Mouse (Mus musculus): Measurements from ENCODE around the gene Dyrk1a. TPM values are rescaled to one million over a fixed set of nuclear protein-coding genes. Genes with fewer than 3 reads are reported as not detected.

Dyrk1a gene
- polyA plus RNA-seq, 1 experiment: 24.5 TPM

DNA sequence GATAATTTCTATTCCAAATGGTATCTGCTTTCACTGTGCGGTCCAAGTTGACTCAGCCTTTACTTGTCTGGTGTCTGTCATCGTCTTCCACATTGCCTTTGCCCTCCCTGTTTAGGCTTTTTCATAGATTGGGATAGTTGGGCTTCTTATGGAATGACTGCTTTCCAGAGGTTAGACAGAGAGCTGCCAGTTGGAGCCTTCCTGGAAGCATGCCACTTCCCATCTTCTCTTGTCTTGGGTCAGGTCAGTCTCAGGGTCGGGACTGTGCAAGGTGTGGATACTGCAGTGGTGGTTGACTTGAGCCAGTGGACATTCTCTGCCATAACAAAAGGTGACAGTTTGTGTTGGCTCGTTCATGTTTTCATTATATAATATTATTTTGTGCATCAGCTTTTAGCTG, 17.7 kb downstream of the Dyrk1a start:
- no peak for DNase-seq (ENCODE audit: low read depth, low spot score)
- 50% methylated on average over 4 of the region's 4 CpGs for WGBS

DNA sequence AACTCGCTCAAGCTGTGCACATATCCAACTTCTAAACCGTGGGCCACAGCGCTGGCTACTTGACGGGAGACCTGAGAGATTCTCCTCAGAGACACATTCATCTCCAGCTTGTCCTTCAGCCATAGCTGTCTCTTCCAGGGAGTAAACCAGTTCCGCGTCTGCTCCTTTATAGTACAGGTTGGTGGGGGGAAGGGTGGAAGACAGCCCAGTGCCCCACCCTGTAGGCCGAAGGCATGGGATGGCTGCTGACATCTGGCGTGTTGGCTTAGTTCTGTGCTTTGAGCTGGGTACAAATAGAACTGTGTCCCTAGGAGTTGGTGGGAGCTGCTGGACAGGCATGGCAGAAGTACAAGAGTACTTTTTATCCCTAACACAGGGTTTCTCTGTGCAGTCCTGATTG, 18.4 kb downstream of the Dyrk1a start:
- no peak for DNase-seq (ENCODE audit: low read depth, low spot score)
- 26% methylated on average over 8 of the region's 8 CpGs for WGBS

DNA sequence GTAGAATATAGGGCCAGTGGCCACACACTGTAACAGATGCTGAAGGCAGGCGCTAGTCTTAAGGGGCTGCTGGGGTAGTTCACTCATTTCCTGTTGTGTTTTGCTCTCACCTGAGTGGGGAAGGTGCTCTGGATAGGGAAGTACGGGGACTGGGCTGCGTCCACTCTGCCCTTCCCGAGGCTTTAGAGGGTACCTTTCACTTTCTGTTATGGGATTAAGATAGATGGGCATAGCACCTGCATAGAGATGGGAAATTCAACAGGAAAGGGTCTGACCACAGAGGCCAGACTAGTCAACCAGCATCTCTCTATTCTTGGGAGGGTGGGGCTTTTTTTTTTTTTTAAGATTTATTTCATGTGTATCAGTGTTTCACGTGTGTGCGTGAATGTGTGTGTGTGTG, 19.2 kb downstream of the Dyrk1a start:
- DNase-seq (ENCODE audit: low read depth, low spot score): no peak
- 41% methylated on average over 6 of the region's 6 CpGs for WGBS

DNA sequence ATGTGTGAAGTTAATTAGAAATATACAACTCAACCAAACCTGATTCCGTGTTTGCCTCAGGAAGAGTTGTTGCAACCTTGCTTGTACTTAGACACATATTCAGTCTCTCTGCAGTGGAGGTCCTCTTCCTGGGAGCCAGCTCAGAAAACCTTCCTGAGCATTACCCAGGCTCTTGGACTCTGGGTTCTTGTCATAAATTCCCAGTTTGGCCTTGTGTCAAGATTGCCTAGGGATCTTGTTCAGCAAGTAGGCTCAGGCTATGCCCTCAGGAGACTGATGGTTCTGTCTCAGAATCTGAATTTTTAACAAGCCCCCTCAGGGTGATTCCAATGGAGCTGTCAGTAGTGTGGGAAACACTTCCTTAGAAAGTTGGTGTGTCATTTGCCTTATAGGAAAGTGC, 19.8 kb downstream of the Dyrk1a start:
- WGBS: 51% methylated on average over 1 of the region's 1 CpGs
- no peak for DNase-seq (ENCODE audit: low read depth, low spot score)

DNA sequence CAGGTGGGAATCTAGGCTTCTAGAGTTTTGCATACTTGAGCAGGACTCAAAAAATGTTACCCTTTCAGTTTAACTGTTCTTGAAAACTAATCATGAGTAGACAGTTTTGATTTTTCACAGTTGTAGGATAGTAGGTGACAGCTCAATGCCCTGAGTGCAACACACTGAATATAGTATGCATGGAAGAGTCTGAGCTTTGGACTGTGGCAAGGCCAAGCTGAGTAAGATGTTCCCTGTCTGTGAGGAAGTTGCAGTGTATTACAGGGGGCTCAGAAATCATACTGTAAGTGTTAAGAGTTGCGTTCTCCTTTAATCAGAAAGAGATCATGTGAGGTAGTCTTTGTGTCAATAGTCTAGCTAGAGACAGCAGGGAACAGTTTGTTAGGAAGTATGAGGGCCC, 20.4 kb downstream of the Dyrk1a start:
- 68% methylated on average over 1 of the region's 1 CpGs for WGBS
- no peak for DNase-seq (ENCODE audit: low read depth, low spot score)

DNA sequence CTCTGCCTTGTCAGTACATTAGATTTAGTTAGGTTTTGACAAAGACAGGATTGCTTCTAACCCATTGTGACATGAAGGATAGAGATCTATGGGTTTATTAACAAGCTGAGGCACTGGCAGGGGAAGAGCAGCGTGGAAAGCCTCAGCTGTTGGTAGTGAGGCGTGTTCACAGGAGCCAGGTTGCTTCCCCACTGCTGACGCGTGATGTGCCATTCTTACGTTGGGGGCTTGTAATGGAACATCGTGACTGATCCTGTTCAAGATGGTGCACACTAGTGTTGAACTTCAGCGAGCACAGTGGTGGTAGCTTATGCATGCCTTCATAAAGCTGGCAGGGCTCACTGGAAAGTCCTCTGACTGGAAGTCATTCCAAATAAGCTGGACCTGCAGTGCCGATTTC, 21.2 kb downstream of the Dyrk1a start:
- DNase-seq (ENCODE audit: low read depth, low spot score): no peak
- WGBS: 82% methylated on average over 8 of the region's 8 CpGs

DNA sequence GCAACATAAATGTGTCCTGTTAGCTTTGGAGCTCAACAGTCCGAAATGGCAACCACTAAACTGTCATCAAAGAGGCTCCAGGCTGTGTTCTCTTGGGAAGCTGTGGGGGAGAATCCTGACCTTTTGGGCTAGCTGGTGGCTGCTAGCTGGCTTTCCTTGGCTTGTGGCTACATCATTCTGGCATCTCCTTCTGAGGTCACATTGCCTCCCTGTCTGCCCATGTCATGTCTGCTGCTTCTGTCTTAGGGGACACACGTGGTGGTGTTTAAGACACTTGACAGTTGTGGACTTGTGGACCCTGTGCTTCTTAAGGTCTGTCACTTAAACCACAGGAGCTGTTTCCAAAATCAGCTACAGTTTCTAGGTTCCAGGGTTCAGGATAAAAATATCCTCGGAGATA, 21.7 kb downstream of the Dyrk1a start:
- 51% methylated on average over 3 of the region's 3 CpGs for WGBS
- DNase-seq (ENCODE audit: low read depth, low spot score): no peak

DNA sequence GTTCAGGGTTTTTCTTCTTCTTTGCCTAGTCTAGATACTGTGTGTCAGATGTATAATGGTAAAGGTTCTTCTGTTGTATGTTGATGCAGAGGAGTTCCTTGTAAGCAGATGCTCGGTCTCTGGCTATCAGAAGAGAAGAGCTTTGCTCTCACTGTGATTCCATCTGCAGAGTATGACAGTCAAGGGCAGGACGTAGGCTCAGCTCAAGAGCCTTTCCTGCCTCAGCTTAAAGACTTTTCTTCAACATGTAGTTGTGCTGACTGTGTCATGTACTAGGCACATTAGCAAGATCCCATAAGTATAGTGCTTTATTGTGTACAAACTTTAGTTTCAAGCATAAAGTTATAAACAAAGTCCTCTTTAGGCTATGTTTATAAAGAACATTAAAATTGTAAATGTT, 26.8 kb downstream of the Dyrk1a start:
- DNase-seq (ENCODE audit: low read depth, low spot score): no peak
- 28% methylated on average over 2 of the region's 2 CpGs for WGBS

DNA sequence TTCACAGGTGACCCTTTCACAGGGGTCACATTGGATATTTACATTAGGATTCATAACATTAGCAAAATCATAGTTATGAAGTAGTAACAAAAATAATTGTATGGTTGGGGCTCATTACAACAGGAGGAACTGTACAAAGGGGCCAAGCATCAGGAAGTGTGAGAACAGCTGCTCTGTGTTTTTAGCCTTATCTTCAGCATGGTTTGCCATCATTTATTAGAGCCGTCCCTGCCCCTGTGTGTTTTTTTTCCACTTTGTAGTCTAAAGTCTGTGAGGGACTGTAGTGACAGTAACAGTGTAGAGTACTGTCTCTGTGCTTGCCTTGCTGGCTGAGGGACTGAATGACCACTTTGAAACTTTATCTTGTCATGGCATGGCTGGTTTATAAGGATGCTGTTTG, 27.8 kb downstream of the Dyrk1a start:
- 4% methylated on average over 1 of the region's 1 CpGs for whole genome bisulfite sequencing
- no peak for DNase-seq (ENCODE audit: low read depth, low spot score)

DNA sequence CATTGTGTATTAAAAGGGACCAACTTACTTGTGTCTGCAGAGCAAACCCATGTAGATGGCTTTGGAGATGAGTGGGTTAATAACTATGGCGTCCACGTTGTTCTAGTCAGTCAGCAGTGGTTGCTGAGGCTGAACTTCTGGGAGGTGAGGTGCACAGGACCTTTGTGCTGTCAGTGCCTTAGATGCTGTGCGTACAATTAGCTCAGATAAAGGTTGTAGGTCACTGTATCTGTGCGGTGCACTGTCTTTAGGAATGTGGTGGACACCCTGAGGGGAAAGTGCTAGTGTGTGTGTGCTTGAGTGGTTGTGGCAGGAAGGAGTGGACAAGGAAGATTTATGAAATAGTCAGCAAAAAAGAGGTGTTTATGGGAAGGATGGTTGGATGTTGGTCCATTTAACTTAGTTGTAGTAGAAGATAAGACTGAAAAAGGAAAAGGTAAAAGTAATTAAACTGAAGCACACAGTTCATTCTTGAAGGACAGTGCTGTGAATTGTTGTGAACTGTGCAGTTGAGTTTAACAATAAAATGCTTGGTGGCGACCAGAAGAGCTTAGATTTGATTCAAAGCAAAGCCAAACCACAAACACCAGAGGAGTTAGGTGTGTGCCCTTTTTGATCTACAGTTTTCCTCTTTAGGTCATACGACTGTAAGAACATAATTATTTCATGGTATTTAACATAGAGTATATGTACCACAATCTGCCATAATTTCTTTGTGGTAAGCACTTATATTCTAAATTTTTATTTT, 30.3 kb downstream of the Dyrk1a start:
- 35% methylated on average over 6 of the region's 6 CpGs for WGBS
- DNase-seq (ENCODE audit: low read depth, low spot score): no peak

- 68% methylated on average over 5 of the region's 5 CpGs for WGBS
- DNase-seq (ENCODE audit: low read depth, low spot score): no peak
These were observed 31.3 kb downstream of the Dyrk1a start for GRCm38 (mm10) chr16:94601089-94601488.

DNA sequence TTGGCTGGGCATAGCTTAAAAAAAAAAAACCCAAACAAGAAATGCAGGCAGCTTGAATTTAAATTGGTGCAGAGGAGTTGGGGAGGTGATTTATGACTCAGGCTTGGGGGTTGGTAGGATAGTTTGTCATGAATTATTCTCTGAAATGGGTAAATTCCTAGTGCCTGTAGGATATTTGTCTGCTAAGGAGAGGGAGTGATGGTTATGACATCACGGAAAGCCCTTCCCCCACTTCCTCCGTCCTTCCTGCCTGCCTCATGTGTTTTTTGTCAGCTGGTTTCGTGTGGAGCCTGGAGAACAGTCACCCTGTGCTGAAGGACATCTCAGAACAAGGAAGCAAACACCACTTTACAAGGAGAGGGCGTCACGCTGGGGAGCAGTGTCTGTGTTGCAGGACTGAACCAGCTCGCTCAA, 31.7 kb downstream of the Dyrk1a start:
- no peak for DNase-seq (ENCODE audit: low read depth, low spot score)
- WGBS: 7% methylated on average over 6 of the region's 6 CpGs

DNA sequence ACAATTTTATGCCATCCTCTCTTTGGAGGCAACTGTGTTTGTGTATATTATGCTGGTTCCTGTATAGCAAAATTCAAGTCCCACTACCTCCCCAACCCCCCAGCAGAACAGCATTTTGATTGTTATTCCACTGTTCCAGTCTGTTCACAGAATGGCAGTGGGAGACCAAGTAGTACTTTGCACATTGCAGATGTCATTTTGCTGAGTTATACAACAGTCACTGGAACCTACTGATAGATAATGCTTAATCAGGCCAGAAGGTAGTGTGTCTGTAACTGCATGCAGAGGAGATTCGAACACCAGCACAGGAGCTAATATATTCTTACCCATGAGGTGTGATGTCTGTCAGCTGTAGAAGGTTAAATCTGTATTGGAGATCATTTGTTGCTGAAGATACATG, 32.4 kb downstream of the Dyrk1a start:
- WGBS: 71% methylated on average over 1 of the region's 1 CpGs
- DNase-seq (ENCODE audit: low read depth, low spot score): no peak

GRCm38 (mm10) chr16:94602730-94603129, 32.9 kb downstream of the Dyrk1a start:
- 39% methylated on average over 4 of the region's 4 CpGs for WGBS

DNA sequence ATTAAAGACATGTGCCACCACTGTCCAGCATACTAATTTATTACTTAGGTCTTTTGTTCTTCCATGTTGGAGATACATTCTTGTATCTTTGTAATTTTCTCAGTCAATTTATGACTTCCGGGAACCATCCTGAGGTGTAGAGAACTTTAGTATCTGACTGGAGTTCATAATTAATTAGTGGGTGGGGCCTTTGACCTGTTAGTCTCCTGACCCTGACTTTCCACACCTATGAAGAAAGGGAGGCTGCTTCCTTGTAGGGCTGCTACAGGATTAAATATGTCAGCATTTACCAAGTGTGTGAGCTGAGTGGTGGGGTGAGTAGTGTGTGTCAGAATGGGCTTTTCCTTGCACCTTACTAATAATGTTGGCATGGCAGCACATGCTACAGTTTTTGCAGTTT, 36.4 kb downstream of the Dyrk1a start:
- no peak for DNase-seq (ENCODE audit: low read depth, low spot score)
- WGBS: 65% methylated on average over 1 of the region's 1 CpGs

More at GRCm38 (mm10) chr16:94602730-94603129, 32.9 kb downstream of the Dyrk1a start:
- no peak for DNase-seq (ENCODE audit: low read depth, low spot score)

- WGBS: 29% methylated on average over 1 of the region's 1 CpGs
- no peak for DNase-seq (ENCODE audit: low read depth, low spot score)
These were observed 37.7 kb downstream of the Dyrk1a start for GRCm38 (mm10) chr16:94607468-94607867.

- WGBS: 37% methylated on average over 9 of the region's 9 CpGs
- DNase-seq (ENCODE audit: low read depth, low spot score): no peak
These were observed 39.1 kb downstream of the Dyrk1a start for GRCm38 (mm10) chr16:94608706-94609594.

DNA sequence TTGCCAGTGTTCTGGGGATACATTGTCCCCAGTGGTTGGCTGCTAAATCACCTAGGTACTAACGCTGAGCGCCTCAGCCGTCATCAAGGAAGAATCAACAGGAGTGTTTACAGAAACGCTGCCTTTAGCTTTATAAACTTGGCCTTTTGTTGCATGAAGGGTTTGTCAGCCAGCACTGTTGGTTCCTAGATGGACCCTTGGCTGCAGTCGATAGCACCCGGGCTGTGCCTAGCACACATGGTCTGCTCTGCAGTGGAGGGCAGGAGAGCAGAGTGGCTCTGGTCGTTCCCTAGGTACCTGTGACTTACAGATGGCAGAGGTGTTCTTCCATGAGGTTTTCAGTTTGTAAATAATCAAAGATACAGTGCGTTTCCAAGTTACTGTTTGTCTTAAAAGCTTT, 42.8 kb downstream of the Dyrk1a start:
- DNase-seq (ENCODE audit: low read depth, low spot score): no peak
- 29% methylated on average over 8 of the region's 8 CpGs for WGBS

DNA sequence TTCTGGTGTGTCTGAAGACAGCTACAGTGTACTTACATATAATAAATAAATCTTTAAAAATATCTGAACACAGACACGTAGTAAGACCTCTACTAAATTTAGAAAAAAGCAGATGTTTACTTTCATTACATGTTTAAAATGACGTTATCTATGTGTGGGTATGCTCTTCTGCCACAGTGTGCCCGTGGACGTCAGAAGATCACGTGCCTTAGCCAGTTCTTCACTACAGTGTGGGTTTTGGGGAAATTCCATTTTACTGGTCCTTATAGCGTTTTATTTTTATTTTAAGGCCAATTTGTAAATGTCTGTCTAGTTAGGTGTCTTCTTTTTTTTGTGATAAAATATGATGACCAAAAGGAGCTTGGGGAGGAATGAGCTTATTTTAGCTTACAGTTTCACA, 47.4 kb downstream of the Dyrk1a start:
- 81% methylated on average over 6 of the region's 6 CpGs for WGBS

GRCm38 (mm10) chr16:94618543-94618942, 48.7 kb downstream of the Dyrk1a start:
- 32% methylated on average over 10 of the region's 10 CpGs for WGBS
- peak; percentile 62 for DNase-seq (ENCODE audit: low read depth, low spot score)

More for the DNA sequence above, 47.4 kb downstream of the Dyrk1a start:
- no peak for DNase-seq (ENCODE audit: low read depth, low spot score)

GRCm38 (mm10) chr16:94619301-94619700, 49.5 kb downstream of the Dyrk1a start:
- no peak for DNase-seq (ENCODE audit: low read depth, low spot score)
- WGBS: 90% methylated on average over 5 of the region's 5 CpGs

Measured in large intestine, adult 2 months (tissue).